Mouse (Mus musculus) bone marrow macrophage, adult 2 months (primary cell): ENCODE data around the gene Slc29a3.

Source experiments
- CTCF ChIP-seq: IDR thresholded peaks from 2 replicates; pipeline ENCODE4 v1.5.1; 2012; ENCODE audit warnings: low read depth, mild to moderate bottlenecking, low read length, moderate library complexity
- POLR2A ChIP-seq: IDR thresholded peaks from 2 replicates; pipeline ENCODE4 v1.6.1; 2012; ENCODE audit warnings: mild to moderate bottlenecking, low read depth, low read length, borderline replicate concordance

- TF ChIP-seq CTCF (no peak), POLR2A (no peak)
These were observed 15.3 kb downstream of the Slc29a3 start for GRCm38 (mm10) chr10:60737169-60737728.
